Mouse (Mus musculus): ENCODE results near the gene Ripply3. TPM values are rescaled to one million over a fixed set of nuclear protein-coding genes. Genes with fewer than 3 reads are reported as not detected.

Gene Ripply3
- polyA plus RNA-seq, 1 experiment from 2014 or later, result 4.5 TPM

- H3K4me1 ChIP-seq (ENCODE audit: control insufficient read depth, insufficient read depth, low read length), result 0 out of 2 replicates have a peak, but pooled peaks cover 9% of the 10 kb centered on the region
- H3K27me3 ChIP-seq (replicated peaks; ENCODE audit: control insufficient read depth, insufficient read depth, low read length), result no peaks in the 10 kb centered on the region
- H3K9ac ChIP-seq (ENCODE audit: low read depth, low read length), result peak overlapping the region; percentile 97
- peak overlapping the region; percentile 99 for H3K27ac ChIP-seq (ENCODE audit: low read length)
- H3K9me3 ChIP-seq (ENCODE audit: control insufficient read depth, low read length), result no peaks in the 10 kb centered on the region
- peak; percentile 87 for ATAC-seq
- H3K4me3 ChIP-seq (ENCODE audit: low read length), result peak overlapping the region; percentile 76
- H3K36me3 ChIP-seq (ENCODE audit: control insufficient read depth, insufficient read depth, low read length), result no peaks in the 10 kb centered on the region
- WGBS, result under 1% methylated on average over 20 of the region's 20 CpGs
- peak overlapping the region; percentile 52 for H3K4me2 ChIP-seq (ENCODE audit: low read depth, low read length)
Measured at GRCm38 (mm10) chr16:94312663-94313228, 15.5 kb upstream of the Ripply3 start.

DNA sequence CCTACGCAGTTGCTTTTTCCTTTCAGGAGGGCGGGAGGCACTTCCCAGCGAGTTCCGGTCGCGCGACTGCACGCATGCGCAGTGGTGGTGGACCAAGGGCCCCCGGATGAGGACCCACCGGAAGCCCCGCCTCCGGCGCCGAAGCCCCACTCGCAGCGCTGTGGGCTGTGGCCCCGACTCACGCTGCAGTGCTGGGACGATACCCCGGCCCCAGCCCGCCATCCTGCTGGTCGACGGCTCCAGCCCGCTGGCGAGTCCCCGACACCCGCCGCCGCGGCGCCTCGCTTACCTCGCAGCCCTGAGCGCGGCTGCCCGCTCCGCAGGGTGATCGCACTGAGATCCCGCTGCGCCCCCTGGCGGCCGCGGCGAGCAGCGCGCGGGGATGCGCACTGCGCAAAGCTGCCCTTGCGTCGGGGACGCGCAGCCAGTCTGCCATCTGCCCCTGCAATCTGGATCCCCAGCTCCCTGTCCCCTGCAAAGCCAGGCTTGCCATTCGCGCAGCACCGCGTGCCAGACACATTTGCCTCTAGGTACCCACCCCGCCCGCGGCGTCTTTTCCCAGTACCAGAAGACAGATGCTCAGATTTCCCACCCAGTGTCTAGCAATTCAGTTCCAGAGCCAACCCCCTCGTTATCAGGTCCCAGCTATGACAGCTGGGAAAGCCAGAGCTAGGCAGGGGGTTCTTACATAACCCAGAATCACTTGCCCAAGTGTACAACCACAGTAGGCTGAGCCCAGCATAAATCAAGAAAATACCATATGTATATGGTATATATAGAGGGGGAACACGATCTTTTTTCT lies 14.8 kb upstream of the Ripply3 start, which contains the start of gene Hlcs:
Gene Hlcs (minus strand): TSS at position 343 of the 802 bp plus-strand sequence.
- Histone ChIP-seq H3K27me3 (replicated peaks; ENCODE audit: control insufficient read depth, insufficient read depth, low read length) (no peaks in the 10 kb centered on the region), H3K4me1 (ENCODE audit: control insufficient read depth, insufficient read depth, low read length) (0 out of 2 replicates have a peak, but pooled peaks cover 9% of the 10 kb centered on the region), H3K9ac (ENCODE audit: low read depth, low read length) (peak within 1 kb of the TSS; percentile 97), H3K4me2 (ENCODE audit: low read depth, low read length) (peak within 1 kb of the TSS; percentile 91), H3K36me3 (ENCODE audit: control insufficient read depth, insufficient read depth, low read length) (no peaks in the 10 kb centered on the region), H3K9me3 (ENCODE audit: control insufficient read depth, low read length) (no peaks in the 10 kb centered on the region), H3K27ac (ENCODE audit: low read length) (peak within 1 kb of the TSS; percentile 100), H3K4me3 (ENCODE audit: low read length) (peak within 1 kb of the TSS; percentile 76)
- peak; percentile 92 for ATAC-seq
- WGBS, result under 1% methylated on average over 64 of the region's 64 CpGs

DNA sequence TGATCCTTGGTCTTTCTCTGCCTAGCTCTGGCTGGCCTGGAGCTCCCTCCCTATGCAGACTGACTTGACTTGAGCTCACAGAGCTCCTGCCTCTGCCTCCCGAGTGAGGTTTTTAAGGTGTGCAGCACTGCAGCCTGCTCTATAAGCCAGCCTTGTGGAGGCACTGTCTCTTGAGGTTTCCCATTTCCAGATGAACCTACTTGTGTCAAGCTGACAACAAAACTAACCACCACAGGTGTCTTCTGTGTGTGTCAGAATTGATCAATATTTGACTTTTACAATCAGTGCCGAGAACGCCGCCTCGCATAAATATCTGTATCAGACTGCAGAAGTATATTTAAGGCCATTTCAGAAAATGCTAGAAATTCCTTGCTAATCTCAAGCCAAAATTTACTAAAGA lies 13.6 kb upstream of the Ripply3 start:
- Histone ChIP-seq H3K27me3 (replicated peaks; ENCODE audit: control insufficient read depth, insufficient read depth, low read length) (no peaks in the 10 kb centered on the region), H3K27ac (ENCODE audit: low read length) (no peak overlapping the region), H3K36me3 (ENCODE audit: control insufficient read depth, insufficient read depth, low read length) (no peaks in the 10 kb centered on the region), H3K4me2 (ENCODE audit: low read depth, low read length) (no peak overlapping the region), H3K9me3 (ENCODE audit: control insufficient read depth, low read length) (no peaks in the 10 kb centered on the region), H3K9ac (ENCODE audit: low read depth, low read length) (no peak overlapping the region), H3K4me3 (ENCODE audit: low read length) (no peak overlapping the region), H3K4me1 (ENCODE audit: control insufficient read depth, insufficient read depth, low read length) (0 out of 2 replicates have a peak, but pooled peaks cover 9% of the 10 kb centered on the region)
- 82% methylated on average over 5 of the region's 5 CpGs for WGBS
- no peak for ATAC-seq

- no peak overlapping the region for H3K9ac ChIP-seq (ENCODE audit: low read depth, low read length)
- H3K9me3 ChIP-seq (ENCODE audit: control insufficient read depth, low read length), result no peaks in the 10 kb centered on the region
- no peak overlapping the region for H3K27ac ChIP-seq (ENCODE audit: low read length)
- WGBS, result 50% methylated on average over 1 of the region's 1 CpGs
- H3K4me2 ChIP-seq (ENCODE audit: low read depth, low read length), result no peak overlapping the region
- H3K4me1 ChIP-seq (ENCODE audit: control insufficient read depth, insufficient read depth, low read length), result 0 out of 2 replicates have a peak, but pooled peaks cover 9% of the 10 kb centered on the region
- no peaks in the 10 kb centered on the region for H3K36me3 ChIP-seq (ENCODE audit: control insufficient read depth, insufficient read depth, low read length)
- H3K27me3 ChIP-seq (replicated peaks; ENCODE audit: control insufficient read depth, insufficient read depth, low read length), result no peaks in the 10 kb centered on the region
- no peak for ATAC-seq
- H3K4me3 ChIP-seq (ENCODE audit: low read length), result no peak overlapping the region
Measured at GRCm38 (mm10) chr16:94315215-94315614, 13.0 kb upstream of the Ripply3 start.

- Histone ChIP-seq H3K9me3 (ENCODE audit: control insufficient read depth, low read length) (no peaks in the 10 kb centered on the region), H3K27ac (ENCODE audit: low read length) (no peak overlapping the region), H3K9ac (ENCODE audit: low read depth, low read length) (no peak overlapping the region), H3K36me3 (ENCODE audit: control insufficient read depth, insufficient read depth, low read length) (no peaks in the 10 kb centered on the region), H3K4me2 (ENCODE audit: low read depth, low read length) (no peak overlapping the region), H3K4me1 (ENCODE audit: control insufficient read depth, insufficient read depth, low read length) (0 out of 2 replicates have a peak, but pooled peaks cover 4% of the 10 kb centered on the region), H3K27me3 (replicated peaks; ENCODE audit: control insufficient read depth, insufficient read depth, low read length) (no peaks in the 10 kb centered on the region), H3K4me3 (ENCODE audit: low read length) (no peak overlapping the region)
- ATAC-seq, result no peak
- 63% methylated on average over 5 of the region's 5 CpGs for WGBS
Measured at GRCm38 (mm10) chr16:94317752-94318151, 10.5 kb upstream of the Ripply3 start.

- no peak overlapping the region for H3K27ac ChIP-seq (ENCODE audit: low read length)
- H3K36me3 ChIP-seq (ENCODE audit: control insufficient read depth, insufficient read depth, low read length), result no peaks in the 10 kb centered on the region
- no peaks in the 10 kb centered on the region for H3K4me1 ChIP-seq (ENCODE audit: control insufficient read depth, insufficient read depth, low read length)
- no peaks in the 10 kb centered on the region for H3K9me3 ChIP-seq (ENCODE audit: control insufficient read depth, low read length)
- no peak for ATAC-seq
- H3K4me3 ChIP-seq (ENCODE audit: low read length), result no peak overlapping the region
- no peak overlapping the region for H3K4me2 ChIP-seq (ENCODE audit: low read depth, low read length)
- 76% methylated on average over 5 of the region's 5 CpGs for WGBS
- H3K27me3 ChIP-seq (replicated peaks; ENCODE audit: control insufficient read depth, insufficient read depth, low read length), result no peaks in the 10 kb centered on the region
- no peak overlapping the region for H3K9ac ChIP-seq (ENCODE audit: low read depth, low read length)
Measured at GRCm38 (mm10) chr16:94320223-94320622, 8.0 kb upstream of the Ripply3 start.

DNA sequence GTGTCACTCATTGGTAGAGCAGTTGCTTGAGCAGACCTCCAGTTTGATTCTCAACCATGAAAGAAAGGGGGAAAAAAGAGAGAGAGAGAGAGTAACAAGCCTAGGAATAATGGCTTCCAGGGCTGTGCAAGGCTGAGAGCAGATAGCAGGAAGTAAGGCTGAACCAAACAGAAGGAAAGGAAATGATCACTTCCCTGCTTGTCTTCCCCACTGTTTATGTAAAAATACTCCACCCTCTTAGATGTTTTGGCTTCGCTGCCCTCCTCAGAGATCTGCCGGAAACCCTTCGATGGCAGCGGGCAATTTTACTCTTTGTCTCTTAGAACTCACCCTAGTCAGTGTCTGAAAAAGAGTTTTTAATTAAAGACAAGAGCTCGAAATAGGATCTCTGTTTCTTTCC lies 4.5 kb upstream of the Ripply3 start:
- Histone ChIP-seq H3K36me3 (ENCODE audit: control insufficient read depth, insufficient read depth, low read length) (no peaks in the 10 kb centered on the region), H3K9me3 (ENCODE audit: control insufficient read depth, low read length) (no peaks in the 10 kb centered on the region), H3K4me3 (ENCODE audit: low read length) (no peak overlapping the region), H3K4me2 (ENCODE audit: low read depth, low read length) (no peak overlapping the region), H3K4me1 (ENCODE audit: control insufficient read depth, insufficient read depth, low read length) (peaks cover 4% of the 10 kb centered on the region; the same call in 1 of the 2 replicates), H3K27me3 (replicated peaks; ENCODE audit: control insufficient read depth, insufficient read depth, low read length) (peaks cover 2% of the 10 kb centered on the region; the same call in 1 of the 2 replicates), H3K9ac (ENCODE audit: low read depth, low read length) (no peak overlapping the region), H3K27ac (ENCODE audit: low read length) (no peak overlapping the region)
- ATAC-seq, result no peak
- 58% methylated on average over 5 of the region's 5 CpGs for WGBS

- Histone ChIP-seq H3K4me3 (ENCODE audit: low read length) (no peak overlapping the region), H3K27me3 (replicated peaks; ENCODE audit: control insufficient read depth, insufficient read depth, low read length) (peaks cover 2% of the 10 kb centered on the region; the same call in 1 of the 2 replicates), H3K9ac (ENCODE audit: low read depth, low read length) (no peak overlapping the region), H3K9me3 (ENCODE audit: control insufficient read depth, low read length) (no peaks in the 10 kb centered on the region), H3K27ac (ENCODE audit: low read length) (no peak overlapping the region), H3K4me2 (ENCODE audit: low read depth, low read length) (no peak overlapping the region), H3K4me1 (ENCODE audit: control insufficient read depth, insufficient read depth, low read length) (peaks cover 11% of the 10 kb centered on the region), H3K36me3 (ENCODE audit: control insufficient read depth, insufficient read depth, low read length) (no peaks in the 10 kb centered on the region)
- no peak for ATAC-seq
- 92% methylated on average over 3 of the region's 3 CpGs for WGBS
Measured at GRCm38 (mm10) chr16:94326008-94326407, 2.2 kb upstream of the Ripply3 start.
